Mouse (Mus musculus) cerebellum, adult 9-11 months (tissue): ENCODE data around the gene Ppp1r10.

ENCODE experiments used
- DNase-seq: peaks from one replicate; pipeline ENCODE4 v3.0.0; 2022

Gene Ppp1r10

DNA sequence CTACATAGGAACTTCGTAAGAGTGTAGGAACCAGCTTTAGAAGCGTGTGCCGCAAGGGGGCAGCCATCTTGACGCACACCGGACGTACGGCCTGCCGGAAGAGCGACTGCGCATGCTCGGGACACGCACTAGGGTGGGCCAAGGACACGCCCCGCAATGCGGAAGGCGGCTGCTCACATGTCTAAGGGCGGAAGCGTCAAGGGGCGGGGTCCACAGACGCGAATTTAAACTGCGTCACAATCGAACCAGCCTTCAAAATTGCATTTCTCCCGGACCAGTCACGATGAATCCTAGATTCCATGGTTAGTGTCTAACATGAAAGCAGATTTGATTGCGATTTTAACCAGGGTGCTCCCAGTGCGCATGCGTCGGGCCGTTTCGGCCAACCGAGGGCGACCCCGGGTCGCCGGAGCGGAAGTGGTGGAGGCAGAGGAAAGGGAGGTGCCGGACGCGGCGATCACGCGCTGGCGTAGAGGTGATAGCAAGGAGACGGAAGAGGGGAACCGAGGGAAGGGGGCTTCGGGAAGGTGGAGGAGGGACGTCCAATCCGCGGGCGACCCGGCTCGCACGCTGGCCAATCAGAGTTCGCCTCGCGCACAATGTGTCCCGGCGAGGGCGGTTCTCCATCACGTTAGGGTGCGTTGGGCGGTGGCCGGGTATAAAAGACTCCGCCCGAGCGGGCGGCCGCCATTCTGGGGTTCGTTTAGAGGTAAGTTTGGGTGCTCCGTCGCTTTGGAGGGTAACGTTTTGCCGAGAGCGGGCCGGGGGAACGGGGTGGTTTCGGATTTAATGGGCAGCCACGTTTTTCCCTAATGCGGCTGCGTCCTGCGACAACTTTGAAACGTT, at the start of gene Ppp1r10, which contains the start of gene Mrps18b:
Gene Ppp1r10 (plus strand): TSS at position 138 of the 846 bp plus-strand sequence.
Gene Mrps18b (minus strand): TSS at position 93 of the 846 bp plus-strand sequence.
- DNase-seq, result peak; percentile 100

GRCm38 (mm10) chr17:35866911-35867890, 49.0 kb upstream of the Ppp1r10 start:
- no peak for DNase-seq

DNA sequence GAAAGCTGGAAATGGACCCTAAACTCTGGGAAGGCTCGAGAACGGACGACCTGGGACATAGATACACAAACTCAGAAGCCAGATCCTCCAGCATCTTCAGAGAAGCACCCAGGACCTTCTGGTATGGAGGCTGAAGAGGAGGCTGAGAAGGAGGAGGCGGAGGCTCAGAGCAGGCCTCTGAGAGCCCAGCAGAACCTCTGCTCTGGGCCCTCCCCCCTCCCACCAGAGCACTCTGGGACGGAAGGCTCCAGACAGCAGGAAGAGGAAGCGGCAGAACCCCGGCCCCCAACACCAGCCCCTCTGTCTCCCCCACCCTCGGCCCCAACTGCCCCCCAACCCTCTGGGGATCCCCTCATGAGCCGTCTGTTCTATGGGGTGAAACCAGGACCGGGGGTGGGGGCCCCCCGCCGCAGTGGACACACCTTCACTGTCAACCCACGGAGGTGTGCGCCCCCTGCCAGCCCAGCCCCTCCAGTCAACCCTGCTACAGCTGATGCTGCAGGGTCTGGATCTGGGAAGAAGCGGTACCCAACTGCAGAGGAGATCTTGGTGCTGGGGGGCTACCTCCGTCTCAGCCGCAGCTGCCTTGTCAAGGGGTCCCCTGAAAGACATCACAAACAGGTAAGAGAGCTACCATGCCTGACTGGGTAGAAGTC, 47.9 kb upstream of the Ppp1r10 start:
- no peak for DNase-seq

DNA sequence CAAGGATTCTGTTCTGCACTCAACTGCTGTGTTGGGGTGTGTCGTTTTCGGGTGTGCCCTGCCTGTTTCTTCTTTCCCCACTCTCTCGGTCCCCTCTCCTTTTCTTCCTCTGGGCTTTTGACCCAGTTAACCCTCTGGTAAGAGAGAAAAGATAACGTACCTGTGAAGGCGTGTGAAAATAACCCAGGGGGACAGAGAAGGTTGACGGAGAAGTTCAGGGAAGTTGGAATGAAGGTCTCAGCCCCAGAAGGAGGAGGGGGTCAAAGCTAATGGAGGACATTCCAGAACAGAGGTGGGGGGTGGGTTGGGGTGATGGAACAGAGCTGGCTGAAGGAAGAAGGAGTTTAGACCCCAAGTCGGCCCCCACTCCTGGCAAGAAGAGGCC, 47.3 kb upstream of the Ppp1r10 start:
- no peak for DNase-seq

DNA sequence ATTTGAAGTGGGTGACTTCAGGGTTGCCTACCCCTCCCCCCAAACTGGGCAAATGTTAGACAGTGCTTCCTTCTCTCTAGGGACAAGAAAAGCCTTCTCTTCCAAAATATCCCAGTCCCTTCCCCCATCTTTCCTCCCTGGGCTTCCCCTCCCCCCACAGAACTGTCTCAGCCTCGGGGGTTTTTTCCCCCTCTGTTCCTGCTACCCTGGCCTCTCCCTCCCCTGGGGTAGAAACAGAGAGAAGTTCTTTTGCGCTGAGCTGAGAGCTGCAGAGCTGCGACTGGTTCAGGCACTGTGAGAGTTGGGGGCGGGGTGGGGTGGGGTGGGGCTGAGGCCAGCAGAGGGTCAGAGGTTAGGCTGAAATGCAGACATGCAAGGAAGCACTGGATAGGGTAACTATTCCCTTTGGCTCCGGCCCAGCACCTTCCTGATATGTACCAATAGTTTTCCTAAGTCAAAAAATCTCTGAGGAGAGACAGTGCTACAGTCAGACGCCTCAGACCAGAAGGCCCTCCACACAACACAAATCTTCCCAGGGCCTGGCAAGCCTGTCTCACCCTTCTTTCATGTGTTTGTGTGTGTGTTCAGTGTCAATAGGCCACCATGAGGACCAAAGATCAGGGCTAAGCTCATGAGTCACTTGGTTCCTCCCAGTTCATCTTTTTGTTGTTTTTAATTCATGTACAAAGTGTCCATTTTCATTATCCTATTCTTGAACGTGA, 46.7 kb upstream of the Ppp1r10 start:
- DNase-seq, result no peak

- DNase-seq, result no peak
Measured at GRCm38 (mm10) chr17:35870151-35870883, 45.9 kb upstream of the Ppp1r10 start.

DNA sequence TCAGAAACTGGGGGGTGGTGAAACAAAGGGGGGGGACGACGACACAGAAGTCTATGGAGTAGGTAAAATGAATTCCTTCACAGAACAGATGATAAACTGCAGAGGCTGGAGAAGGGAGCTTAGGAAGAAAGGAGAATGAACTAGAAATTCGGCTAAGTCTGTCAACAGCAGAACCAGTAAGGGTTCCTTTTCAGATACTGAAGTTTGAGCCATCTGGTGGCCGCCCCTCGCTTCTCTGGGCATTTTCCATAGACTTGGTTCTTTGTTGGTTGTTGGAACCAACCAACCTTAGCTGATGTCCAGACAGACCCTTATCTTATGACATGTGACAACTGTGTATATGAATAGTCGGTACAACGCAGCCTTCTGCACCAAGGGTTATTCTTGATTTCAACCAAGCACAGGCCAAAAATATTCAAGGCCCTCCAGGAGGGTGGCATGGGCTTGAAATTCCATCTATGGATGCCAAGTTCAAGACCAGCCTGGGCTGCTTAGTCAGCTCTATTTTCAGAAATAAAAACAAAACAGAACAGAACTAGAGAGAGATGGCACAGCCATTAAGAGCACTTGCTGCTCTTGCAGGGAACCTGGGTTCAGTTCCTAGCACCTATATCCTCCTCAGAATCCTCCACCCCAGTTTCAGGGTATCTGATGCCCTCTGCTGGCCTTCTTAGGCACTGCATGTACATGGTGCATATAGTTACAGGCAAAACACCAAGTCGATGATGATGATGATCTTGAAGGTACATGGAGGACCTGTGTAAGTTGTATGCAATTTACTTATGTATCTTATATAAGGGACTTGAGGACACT, 45.1 kb upstream of the Ppp1r10 start:
- no peak for DNase-seq

GRCm38 (mm10) chr17:35873774-35874519, 42.3 kb upstream of the Ppp1r10 start:
- peak; percentile 87 for DNase-seq

- DNase-seq, result peak; percentile 58
Measured at GRCm38 (mm10) chr17:35874721-35875120, 41.5 kb upstream of the Ppp1r10 start.

DNA sequence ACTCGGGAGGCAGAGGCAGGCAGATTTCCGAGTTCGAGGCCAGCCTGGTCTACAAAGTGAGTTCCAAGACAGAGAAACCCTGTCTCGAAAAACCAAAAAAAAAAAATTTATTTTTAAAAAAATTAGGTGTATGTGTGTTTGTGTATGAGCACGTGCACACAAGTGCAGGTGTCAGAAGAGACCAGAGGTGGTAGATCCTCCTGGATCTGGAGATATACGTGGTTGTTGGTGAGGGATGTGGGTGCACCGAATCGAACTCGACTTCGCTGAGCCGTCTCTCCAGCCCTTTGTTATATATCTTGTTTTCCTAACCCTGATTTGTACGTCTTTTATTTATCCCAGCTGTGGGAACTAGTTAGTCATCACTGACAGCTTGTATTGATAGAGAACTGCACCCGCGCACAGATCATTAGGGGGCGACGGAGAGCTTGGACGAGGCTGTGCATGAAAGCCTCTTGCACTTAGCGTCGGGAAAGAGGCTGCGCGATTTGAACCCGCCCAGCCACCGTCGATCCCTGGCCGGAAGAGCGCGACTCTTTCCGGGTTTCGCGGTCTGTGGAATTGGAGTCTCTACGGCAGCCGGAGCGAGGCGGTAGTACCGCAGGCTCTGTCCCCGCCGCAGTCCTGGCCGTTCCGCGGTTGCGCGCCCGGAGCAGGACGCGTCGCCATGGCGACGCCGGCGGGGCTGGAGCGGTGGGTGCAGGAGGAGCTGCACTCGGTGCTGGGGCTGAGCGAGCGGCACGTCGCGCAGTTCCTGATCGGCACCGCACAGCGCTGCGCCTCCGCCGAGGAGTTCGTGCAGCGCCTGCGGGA, 36.8 kb upstream of the Ppp1r10 start, which contains the start of gene Dhx16:
Gene Dhx16 (plus strand): TSS at position 575 of the 813 bp plus-strand sequence.
- peak; percentile 95 for DNase-seq

DNA sequence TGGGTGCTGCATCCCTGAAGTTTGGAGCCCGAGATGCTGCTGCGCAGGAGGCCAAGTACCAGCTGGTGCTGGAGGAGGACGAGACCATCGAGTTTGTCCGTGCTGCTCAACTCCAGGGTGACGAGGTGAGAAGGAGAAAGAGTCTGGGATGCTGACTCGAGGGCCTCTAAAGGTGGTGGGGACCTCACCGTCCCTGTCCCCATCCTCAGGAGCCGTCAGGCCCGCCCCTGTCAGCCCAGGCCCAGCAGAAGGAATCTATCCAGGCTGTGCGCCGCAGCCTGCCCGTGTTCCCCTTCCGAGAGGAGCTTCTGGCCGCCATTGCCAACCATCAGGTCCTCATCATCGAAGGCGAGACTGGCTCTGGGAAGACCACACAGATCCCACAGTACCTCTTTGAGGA, 33.3 kb upstream of the Ppp1r10 start:
- peak; percentile 20 for DNase-seq

DNA sequence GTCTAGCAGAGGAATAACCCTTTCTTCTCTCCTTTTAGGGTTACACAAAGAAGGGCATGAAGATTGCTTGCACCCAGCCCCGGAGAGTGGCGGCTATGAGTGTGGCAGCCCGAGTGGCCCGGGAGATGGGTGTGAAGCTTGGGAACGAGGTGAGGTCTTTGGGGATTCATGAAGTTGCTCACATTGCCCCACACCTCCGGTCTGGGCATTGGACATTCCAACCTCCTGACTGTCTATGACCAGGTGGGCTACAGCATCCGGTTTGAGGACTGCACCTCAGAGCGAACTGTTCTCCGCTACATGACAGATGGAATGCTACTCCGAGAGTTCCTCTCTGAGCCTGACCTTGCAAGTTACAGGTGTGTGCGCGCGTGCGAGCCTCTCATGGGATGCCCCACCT, 32.5 kb upstream of the Ppp1r10 start:
- peak; percentile 17 for DNase-seq

- DNase-seq, result no peak
Measured at GRCm38 (mm10) chr17:35887725-35888124, 28.5 kb upstream of the Ppp1r10 start.

DNA sequence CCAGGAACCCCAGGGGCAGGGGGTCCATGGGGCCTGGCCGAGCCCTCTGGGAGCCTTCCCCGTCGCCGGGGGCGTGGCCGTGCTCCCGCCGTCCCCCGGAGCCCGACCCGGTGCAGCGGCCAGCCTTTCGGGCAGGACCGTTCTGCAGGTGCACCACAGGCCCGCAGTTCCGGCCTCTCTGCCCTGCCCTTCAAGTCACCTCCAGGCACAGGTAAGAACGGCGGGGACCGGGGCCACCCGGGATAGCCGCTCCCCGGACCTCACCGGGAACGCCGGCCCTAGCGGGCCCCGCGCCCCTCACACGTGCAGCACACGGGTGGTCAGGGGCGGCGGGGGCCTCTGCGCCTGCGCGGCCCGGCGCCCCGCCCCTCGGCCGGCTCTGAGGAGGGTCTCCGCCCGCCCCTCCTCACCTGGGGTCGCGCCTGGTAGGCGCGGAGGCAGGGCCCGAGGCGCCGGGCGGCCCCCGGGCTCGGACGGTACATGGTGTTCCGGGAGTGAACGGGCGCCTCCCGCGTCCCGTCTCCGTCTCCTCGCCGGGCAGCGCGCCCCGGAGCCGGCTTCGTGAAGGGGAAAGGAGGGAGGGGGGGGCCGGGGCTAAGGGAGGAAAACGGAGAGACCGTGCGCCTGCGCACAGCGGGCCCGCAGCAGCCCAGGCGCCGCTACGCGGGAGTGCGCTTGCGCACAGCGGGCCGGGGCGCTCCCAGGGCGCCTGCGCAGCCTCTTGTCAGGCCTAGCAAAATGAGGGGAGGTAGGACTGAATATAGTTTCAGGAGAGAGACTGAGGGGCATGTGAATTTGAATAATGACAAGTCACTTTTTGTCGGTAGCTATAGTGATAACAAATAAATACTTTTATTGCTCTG, 19.2 kb upstream of the Ppp1r10 start, which contains the start of gene 2310061I04Rik:
Gene 2310061I04Rik (minus strand): TSS at position 651 of the 863 bp plus-strand sequence.
- peak; percentile 95 for DNase-seq

DNA sequence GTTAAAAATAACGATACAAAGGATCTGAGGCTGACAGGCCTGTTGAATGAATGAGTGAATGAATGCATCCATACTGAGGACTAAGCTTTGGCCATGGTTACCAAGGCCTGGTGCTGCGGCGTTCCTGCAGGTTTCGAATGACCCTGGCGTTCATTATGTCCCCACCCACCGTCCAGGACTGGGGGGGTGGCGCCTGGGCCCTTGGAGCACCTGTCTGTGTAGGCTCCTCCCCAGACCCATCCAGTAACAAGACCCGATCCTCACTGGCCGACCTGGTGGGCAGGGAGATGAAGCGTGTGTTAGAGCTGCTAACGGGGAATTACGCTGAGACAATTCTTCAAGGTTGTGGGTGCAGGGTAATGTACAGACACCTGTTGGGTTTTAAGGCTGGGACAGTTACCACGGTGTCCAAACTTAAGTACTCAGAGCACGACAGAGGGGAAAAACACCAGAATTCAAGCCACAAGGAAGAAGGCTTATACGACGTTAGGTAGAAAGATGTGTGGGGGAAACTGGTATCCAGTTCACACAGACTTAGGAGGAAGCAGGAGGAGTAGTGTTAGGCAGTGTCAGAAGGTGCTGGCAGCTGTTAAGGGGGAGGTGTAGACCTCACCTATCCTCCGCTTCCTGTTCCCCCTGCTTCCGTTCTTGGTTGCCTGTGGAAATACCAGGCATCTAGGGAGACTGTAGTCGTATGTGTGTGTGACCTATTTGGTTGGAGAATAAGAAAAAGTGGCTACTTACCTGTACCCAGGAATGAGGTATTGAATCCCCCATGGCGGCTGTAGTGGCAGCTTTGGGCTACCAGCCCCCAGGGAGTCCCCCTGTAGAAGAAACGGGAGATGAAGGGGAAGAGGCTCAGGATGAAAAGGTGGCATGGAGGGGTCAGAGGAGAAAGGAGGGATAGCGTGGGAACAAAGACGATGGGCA, 18.3 kb upstream of the Ppp1r10 start:
- DNase-seq, result peak; percentile 79

DNA sequence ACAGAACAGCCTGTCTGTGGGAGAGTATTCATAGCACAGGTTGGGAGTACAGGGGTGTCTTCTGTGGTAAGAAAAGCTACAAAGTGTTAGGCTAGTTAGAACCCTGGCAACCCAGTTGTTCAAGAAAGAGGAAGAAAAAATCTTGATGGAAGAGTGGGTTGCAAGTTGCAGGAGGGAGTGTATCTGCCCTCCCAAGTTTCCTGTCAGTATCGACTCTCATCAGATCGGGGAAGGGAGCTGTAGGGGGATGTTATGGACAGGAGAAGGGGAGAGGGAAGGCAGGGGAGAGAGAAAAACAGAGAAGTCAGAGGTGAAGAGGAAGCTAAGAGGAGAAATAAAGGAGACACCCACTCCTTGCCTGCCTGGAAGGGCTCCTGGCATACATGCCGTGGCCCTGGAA, 15.6 kb upstream of the Ppp1r10 start:
- DNase-seq, result no peak
